Mouse (Mus musculus) Patski (cell line): ENCODE measurements around the gene Mdfi. TPM values are rescaled to one million over a fixed set of nuclear protein-coding genes. Genes with fewer than 3 reads are reported as not detected.
A peak's percentile ranks its signal among the peaks of the same experiment; 100 is the strongest.

Experiments
- ATAC-seq: fragments of 100-300 bp; one replicate; pipeline ENCODE4 v1.8.0; 2021
- CTCF ChIA-PET: fragments of 350-600 bp; sonication (Branson Sonifier 250); formaldehyde crosslinking; loops from one replicate; lab custom pipeline; 2022; ENCODE audit warnings: inconsistent platforms; lab: Charles Lee
- POLR2A ChIA-PET: fragments of 350-600 bp; sonication (Branson Sonifier 250); formaldehyde crosslinking; loops from one replicate; lab custom pipeline; 2022; ENCODE audit warnings: antibody characterized with exemption, inconsistent platforms; lab: Charles Lee
- DNase-seq: peaks from one replicate; pipeline ENCODE4 v3.0.0-alpha.2; 2011; ENCODE audit warnings: low read depth, low spot score
- H3K27me3 ChIP-seq: fragments of 371-371 bp; one replicate; pipeline ENCODE4 v1.5.1; 2021
- CTCF ChIP-seq: fragments of 100-300 bp; IDR thresholded peaks from one replicate; pipeline ENCODE4 v1.5.1; 2021
- in situ Hi-C: fragments of 300-500 bp; cut with MboI; formaldehyde crosslinking; loops from 3 replicates; pipeline ENCODE4 v1.11.1; 2018; ENCODE audit warnings: low pct_unique_long_range_greater_than_20kb, mixed read lengths
- polyA plus RNA-seq: library from polyadenylated mRNA; unstranded; gene quantifications from one replicate; pipeline ENCODE4 v1.2.3, GENCODE M21; 2021

Mdfi gene
- polyA plus RNA-seq, 1 experiment from 2014 or later: not detected

DNA sequence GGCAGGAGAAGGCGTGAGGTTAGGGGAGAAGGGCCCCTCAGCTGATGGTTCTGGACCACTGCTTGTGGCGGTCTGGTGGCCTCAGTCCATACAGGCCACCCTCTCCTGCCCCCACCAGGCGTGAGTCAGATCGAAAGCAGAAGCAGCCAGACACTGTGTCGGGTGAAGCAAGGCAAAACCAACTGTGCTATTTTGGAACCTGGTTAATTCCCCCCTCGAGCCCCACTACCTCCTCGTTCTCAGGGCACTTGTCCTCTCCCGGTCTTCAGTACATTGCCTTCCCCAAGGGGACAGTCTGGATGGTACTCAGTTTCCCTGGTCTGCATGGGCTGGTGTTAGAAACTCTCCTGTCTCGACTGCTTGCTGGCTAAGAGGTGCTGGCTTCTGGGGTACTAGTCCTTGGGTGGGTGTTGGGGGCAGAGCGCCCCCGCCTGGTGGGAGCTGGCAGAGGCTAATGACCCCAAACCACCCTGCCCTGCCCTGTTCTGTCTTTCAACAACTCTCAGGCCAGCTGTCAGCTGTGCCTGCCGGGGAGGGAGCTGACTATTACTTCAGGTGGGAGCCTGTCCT is 65.7 kb downstream of the Mdfi start:
- POLR2A ChIA-PET: no interaction called here
- ATAC-seq (peak; percentile 42), DNase-seq (no peak)
- CTCF ChIA-PET: no interaction called here
- H3K27me3 ChIP-seq: no peaks in the 10 kb centered on the region
- TF ChIP-seq CTCF: no peak
- in situ Hi-C loops: no loop called here

DNA sequence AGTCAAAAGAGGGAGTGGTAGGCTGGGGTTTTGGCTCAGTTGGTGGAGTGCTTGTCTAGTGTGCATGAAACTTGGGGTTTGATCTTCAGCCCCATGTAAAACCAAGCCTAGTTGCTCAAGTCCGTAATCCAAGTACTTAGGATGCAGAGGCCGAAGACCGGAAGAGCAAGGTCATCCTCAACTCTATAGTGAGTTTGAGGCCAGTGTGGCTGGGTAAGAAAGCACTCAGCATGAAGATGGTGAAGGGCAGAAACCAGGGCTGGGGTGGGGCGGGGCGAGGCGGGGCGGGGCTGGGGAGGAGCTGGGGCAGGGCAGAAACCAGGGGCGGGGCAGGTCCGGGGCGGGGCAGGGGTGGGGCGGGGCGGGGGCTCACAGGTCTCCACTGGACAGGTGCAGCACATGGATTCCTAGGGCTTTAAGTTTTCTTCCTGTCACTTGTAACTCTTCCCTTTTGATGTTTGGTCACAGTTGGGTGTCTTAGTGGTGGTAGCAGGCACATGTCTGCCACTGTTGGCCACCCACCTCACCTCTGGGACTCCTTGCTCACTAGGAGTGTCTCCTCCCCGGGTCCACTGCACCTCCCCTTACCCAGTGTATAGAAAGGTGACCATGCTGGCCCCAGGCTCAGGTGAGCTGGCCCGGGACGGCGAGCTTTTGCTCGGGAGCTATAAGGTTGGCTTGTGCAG is 66.9 kb downstream of the Mdfi start:
- no peak for ATAC-seq
- POLR2A ChIA-PET: no interaction called here
- H3K27me3 ChIP-seq: no peaks in the 10 kb centered on the region
- no peak for DNase-seq
- in situ Hi-C loops: no loop called here
- CTCF ChIA-PET: no interaction called here
- no peak for TF ChIP-seq CTCF

DNA sequence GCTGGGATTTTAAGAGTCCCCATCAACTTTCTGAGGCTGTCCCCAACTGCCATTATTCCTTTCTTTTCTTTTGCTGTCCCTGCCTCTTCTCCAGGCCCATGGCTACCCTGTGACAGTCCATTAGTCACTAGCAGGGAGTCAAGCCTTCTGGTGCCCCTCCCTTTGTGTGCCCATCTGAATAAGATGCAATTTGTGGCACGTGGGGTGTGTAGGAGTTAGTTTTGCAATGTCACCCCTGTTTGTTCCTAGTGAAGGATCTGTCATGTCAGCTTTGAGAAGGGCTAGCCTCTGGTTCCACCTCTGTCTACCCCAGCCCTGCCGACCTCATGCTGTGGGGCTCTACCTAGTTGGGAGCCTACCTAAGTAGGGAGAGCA is 67.4 kb downstream of the Mdfi start:
- ATAC-seq: no peak
- ChIA-PET CTCF (no interaction called here), POLR2A (interaction anchor here (1.1 kb wide), 1 partner anchor 14 kb away, joined by 3 read pairs; no protein-coding TSS in a partner anchor)
- no peak for TF ChIP-seq CTCF
- H3K27me3 ChIP-seq: no peaks in the 10 kb centered on the region
- no peak for DNase-seq
- in situ Hi-C loops: no loop called here

DNA sequence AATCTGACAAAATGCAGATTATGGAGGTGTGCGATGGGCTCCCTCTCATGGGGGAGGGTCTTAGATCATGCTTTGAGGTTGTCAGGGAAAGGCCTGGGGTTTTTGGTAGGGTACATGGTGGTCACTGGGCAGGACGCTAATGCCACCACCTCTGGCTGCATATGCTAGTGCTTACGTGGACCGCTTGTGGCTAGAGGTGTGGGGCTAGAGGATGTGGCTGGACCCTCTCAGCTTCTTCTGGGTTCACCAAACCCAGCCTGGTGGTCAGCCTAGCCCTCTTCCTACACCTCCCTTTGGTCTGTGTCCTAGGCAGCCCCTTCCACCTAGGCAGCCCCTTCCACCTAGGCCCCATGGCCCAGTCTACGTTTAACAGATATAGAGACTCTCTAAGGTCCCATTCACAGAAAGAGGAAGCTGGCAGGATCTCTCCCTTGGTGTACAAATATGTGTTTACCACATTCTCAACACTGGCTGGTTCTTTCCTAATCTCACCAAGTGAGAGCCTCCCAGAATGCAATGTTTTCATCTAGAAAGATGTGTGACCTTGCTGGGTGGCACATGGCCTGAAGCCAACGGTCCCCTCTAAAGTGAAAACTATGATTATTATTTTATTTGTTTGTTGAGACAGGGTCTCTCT is 68.0 kb downstream of the Mdfi start:
- no peak for TF ChIP-seq CTCF
- ChIA-PET CTCF (no interaction called here), POLR2A (interaction anchor here (1.1 kb wide), 1 partner anchor 14 kb away, joined by 3 read pairs; no protein-coding TSS in a partner anchor)
- DNase-seq (no peak), ATAC-seq (no peak)
- H3K27me3 ChIP-seq: no peaks in the 10 kb centered on the region
- in situ Hi-C loops: no loop called here

DNA sequence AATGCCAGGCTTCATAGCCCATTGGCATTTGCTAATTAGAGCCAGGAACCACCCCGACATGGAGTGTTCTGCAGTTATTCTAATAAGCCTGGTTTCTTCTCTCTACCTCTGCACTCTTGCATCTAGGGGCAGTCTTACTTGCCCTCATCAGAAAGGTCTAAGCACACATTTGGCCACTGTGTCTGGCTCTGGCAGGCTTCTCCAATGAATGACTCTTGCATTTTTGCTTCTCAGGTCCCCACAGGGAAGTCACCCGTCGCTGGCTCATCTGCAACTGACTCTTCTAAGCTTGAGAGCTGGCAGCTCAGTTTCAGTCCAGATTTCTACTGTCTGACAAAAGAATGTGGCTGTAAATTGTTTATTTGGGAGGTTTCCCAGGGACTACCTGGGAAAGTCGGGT is 68.5 kb downstream of the Mdfi start:
- DNase-seq: no peak
- ChIA-PET CTCF (interaction anchor here (1.0 kb wide), 1 partner anchor 15 kb away, joined by 3 read pairs; no protein-coding TSS in a partner anchor), POLR2A (interaction anchor here (1.1 kb wide), 1 partner anchor 15 kb away, joined by 3 read pairs; no protein-coding TSS in a partner anchor)
- no peak for TF ChIP-seq CTCF
- no peaks in the 10 kb centered on the region for H3K27me3 ChIP-seq
- in situ Hi-C loops: no loop called here
- no peak for ATAC-seq

Other genes starting within 250 kb of the Mdfi start
- 18.2 TPM for gene Bysl, start 223.2 kb downstream of the Mdfi start, polyA plus RNA-seq
- 36.3 TPM for gene Med20, start 223.1 kb downstream of the Mdfi start, polyA plus RNA-seq
- gene Gm20517, start 223.1 kb downstream of the Mdfi start, polyA plus RNA-seq: 2.4 TPM
- gene Usp49, start 204.0 kb downstream of the Mdfi start, polyA plus RNA-seq: 10.0 TPM
- 167 TPM for gene Tomm6, start 146.3 kb downstream of the Mdfi start, polyA plus RNA-seq
- gene Frs3, start 145.7 kb downstream of the Mdfi start, polyA plus RNA-seq: 8.2 TPM
- gene Gm21981, start 140.2 kb downstream of the Mdfi start, polyA plus RNA-seq: 1.0 TPM
- 5.5 TPM for gene Prickle4, start 140.0 kb downstream of the Mdfi start, polyA plus RNA-seq
- gene Pgc, start 107.8 kb downstream of the Mdfi start, polyA plus RNA-seq: not detected
- 48.3 TPM for gene Tfeb, start 97.7 kb downstream of the Mdfi start, polyA plus RNA-seq
- gene Foxp4, start 90.0 kb upstream of the Mdfi start, polyA plus RNA-seq: 49.9 TPM
- not detected for gene 1700122O11Rik, start 203.6 kb upstream of the Mdfi start, polyA plus RNA-seq